Mouse (Mus musculus) bone marrow macrophage, adult 2 months (primary cell): ENCODE data around the gene Vars. TPM values are rescaled to one million over a fixed set of nuclear protein-coding genes. Genes with fewer than 3 reads are reported as not detected.
A peak's percentile ranks its signal among the peaks of the same experiment; 100 is the strongest.
"Not testable (repeated sequence)": the region's sequence is repeated elsewhere in the genome, so short reads cannot be mapped to it uniquely, and the experiment has no call there.

Experiments
- H3K27ac ChIP-seq: 2 replicates; pipeline ENCODE4 v1.5.1; 2012; ENCODE audit warnings: low read depth, low read length; ENCODE audit not compliant: insufficient read depth
- H3K4me1 ChIP-seq: 2 replicates; pipeline ENCODE4 v1.6.1; 2012; ENCODE audit warnings: low read length; ENCODE audit not compliant: control insufficient read depth, insufficient read depth
- H3K4me3 ChIP-seq: 2 replicates; pipeline ENCODE4 v1.5.1; 2012; ENCODE audit warnings: mild to moderate bottlenecking, low read length, moderate library complexity; ENCODE audit not compliant: insufficient read depth
- CTCF ChIP-seq: IDR thresholded peaks from 2 replicates; pipeline ENCODE4 v1.5.1; 2012; ENCODE audit warnings: low read depth, mild to moderate bottlenecking, low read length, moderate library complexity
- POLR2A ChIP-seq: IDR thresholded peaks from 2 replicates; pipeline ENCODE4 v1.6.1; 2012; ENCODE audit warnings: mild to moderate bottlenecking, low read depth, low read length, borderline replicate concordance
- polyA plus RNA-seq: library from polyadenylated mRNA; stranded (reverse); fragments of >200 nt; gene quantifications from 2 replicates; pipeline ENCODE4 v1.2.4, GENCODE M21; 2012; ENCODE audit not compliant: missing spikeins, insufficient read depth, insufficient read length

The Vars gene
- polyA plus RNA-seq, 1 experiment, result 35.2 TPM

DNA sequence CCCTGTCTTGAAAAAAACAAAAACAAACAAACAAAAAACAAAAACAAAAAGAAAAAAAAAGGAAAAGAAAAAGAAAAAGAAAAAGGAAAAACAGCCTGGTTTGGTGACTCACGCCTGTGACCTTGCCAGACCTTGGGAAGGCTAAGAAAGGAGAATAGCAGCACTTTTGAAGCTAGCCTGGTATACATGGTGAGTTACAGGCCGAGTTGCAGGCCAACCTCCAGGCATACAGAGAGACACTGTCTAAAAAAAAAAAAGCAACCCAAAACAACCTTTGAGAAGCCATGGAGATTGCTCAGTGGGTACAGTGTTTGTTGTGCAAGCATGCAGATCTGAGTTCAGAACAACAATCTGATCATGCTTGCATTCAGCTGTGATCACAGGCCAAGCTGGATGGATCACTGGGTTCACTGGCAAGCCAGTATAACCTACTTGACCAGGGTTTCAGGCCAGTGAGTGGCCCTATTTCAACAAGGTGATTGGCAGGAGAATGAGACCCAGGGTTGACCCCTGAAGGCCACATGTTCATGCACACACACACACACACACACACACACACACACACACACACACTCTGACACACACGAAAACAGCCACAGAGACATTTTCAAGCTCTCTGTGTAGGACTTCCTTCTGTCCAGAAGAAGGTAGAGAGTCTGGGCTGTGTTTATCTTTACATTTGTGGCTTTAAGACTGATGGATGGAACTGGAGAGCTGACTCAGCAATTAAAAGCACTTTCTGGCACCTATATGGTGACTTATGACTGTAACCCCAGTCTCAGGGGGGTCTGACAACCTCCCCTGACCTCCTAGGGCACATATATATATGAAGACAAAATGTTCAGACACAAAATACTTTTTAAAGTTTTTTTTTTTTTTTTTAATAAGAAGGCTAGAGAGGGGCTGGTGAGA, 24.9 kb upstream of the Vars start:
- no peak overlapping the region for H3K27ac ChIP-seq

DNA sequence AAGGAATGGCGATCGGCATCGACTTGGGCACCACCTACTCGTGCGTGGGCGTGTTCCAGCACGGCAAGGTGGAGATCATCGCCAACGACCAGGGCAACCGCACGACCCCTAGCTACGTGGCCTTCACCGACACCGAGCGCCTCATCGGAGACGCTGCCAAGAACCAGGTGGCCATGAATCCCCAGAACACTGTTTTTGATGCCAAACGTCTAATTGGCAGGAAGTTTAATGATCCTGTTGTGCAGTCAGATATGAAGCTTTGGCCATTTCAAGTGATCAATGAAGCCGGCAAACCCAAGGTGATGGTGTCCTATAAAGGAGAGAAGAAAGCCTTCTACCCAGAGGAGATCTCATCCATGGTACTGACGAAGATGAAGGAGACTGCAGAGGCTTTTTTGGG, 23.8 kb upstream of the Vars start:
- Histone ChIP-seq H3K4me3 (no peak overlapping the region), H3K4me1 (peaks cover 18% of the 10 kb centered on the region), H3K27ac (no peak overlapping the region)
- TF ChIP-seq CTCF, result no peak

More for the DNA sequence above, 24.9 kb upstream of the Vars start:
- TF ChIP-seq POLR2A (no peak), CTCF (no peak)
- peaks cover 18% of the 10 kb centered on the region for H3K4me1 ChIP-seq
- no peak overlapping the region for H3K4me3 ChIP-seq

DNA sequence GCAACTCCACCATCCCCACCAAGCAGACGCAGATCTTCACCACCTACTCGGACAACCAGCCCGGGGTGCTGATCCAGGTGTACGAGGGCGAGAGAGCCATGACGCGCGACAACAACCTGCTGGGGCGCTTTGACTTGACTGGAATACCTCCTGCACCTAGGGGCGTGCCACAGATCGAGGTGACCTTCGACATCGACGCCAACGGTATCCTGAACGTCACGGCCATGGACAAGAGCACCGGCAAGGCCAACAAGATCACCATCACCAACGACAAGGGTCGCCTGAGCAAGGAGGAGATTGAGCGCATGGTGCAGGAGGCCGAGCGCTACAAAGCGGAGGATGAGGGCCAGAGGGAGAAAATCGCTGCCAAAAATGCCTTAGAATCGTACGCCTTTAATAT, 22.5 kb upstream of the Vars start:
- Histone ChIP-seq H3K27ac (no peak overlapping the region), H3K4me3 (no peak overlapping the region)

DNA sequence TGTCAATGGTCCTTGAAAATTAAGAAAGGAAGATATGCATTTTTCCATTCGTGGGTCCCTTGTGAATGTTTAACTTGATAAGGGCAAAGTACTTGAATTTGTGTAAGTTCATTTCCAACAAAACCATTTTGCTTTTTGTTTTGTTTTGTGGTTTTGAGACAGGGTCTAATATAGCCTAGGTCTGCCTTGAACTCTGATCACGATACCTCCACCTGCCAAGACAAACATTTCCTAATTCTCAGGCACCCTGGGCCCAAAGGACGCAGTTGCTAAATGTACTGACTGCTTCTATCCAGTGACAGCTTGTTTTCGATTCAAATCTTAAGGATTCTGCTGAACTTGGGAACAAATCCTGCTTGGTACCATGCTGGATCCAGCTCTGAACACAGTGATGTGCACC, 21.2 kb upstream of the Vars start:
- H3K27ac ChIP-seq, result no peak overlapping the region
- TF ChIP-seq POLR2A (no peak), CTCF (no peak)
- H3K4me1 ChIP-seq, result peaks cover 10% of the 10 kb centered on the region
- H3K4me3 ChIP-seq, result no peak overlapping the region

More for the DNA sequence above, 22.5 kb upstream of the Vars start:
- TF ChIP-seq CTCF, result no peak
- TF ChIP-seq POLR2A, result no peak
- peaks cover 11% of the 10 kb centered on the region for H3K4me1 ChIP-seq

DNA sequence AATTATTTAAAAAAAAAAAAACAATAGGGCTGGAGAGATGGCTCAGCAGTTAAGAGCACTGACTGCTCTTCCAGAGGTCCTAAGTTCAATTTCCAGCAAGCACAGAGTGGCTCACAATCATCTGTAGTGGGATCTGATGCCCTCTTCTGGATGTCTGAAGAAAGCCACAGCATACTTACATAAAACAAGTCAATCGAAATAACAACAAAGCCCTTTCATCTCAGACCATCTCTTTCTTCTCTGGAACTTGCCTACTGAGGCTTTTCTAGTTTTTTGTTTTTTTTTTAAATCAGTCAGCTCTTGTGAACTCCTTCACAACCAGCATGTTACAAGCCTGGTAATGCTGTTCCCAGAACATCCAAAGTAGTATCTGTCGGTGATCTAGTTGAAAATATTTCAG, 20.1 kb upstream of the Vars start:
- peak overlapping the region; percentile 19; the same call in 1 of the 2 replicates for H3K27ac ChIP-seq
- peak overlapping the region; percentile 51 for H3K4me3 ChIP-seq
- H3K4me1 ChIP-seq, result peaks cover 17% of the 10 kb centered on the region
- TF ChIP-seq POLR2A (no peak), CTCF (no peak)

DNA sequence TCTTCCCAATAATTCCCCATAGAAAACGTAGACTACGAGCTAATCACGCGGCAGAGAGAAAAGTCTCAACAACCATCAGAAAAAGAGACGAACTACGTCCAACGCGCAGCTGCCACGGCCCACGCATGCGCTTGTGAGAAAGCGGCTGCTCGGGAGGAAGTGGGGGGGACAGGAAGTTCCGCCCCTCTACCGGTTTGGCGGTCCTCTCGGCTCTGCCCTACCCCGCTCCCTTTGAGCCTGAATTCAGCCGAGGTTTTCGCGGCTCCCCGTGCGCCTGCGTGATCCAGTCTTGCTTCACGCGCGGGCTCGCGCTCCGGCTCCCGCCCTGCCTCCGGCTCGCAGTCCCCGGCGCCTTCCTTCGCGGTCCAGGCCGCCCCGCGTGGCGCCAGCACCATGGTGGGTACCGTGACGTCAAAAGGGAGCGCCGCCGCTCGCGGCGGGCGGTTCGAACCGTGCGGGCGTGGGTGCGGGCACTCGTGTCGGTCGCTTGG, 19.1 kb upstream of the Vars start, which contains the start of gene Lsm2:
Gene Lsm2 (plus strand): TSS at position 173 of the 491 bp plus-strand sequence.
- H3K27ac ChIP-seq, result peak within 1 kb of the TSS; percentile 90
- peaks cover 15% of the 10 kb centered on the region for H3K4me1 ChIP-seq
- TF ChIP-seq CTCF (no peak), POLR2A (no peak; the same call in 1 of the 2 replicates)
- H3K4me3 ChIP-seq, result peak within 1 kb of the TSS; percentile 79

DNA sequence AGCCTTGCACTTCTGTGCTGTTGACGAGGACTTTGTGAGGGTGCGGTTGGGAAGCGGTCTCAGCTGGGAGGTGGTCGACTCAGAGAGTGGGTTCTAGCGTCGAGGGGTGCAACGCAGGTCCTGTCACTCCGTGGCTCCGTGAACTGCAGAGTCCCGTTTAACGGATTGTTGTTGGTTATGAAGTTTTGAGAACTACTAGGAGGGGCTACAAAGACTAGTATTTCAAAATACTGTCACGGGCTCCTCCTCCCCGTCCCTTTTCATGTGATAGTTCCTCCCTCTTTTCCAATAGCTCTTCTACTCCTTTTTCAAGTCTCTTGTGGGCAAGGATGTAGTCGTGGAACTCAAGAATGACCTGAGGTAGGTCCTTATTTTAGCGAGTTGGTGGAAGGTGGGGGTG, 18.5 kb upstream of the Vars start:
- TF ChIP-seq POLR2A, result no peak
- no peak for TF ChIP-seq CTCF
- Histone ChIP-seq H3K4me3 (peak overlapping the region; percentile 79), H3K27ac (peak overlapping the region; percentile 90), H3K4me1 (peaks cover 15% of the 10 kb centered on the region)

DNA sequence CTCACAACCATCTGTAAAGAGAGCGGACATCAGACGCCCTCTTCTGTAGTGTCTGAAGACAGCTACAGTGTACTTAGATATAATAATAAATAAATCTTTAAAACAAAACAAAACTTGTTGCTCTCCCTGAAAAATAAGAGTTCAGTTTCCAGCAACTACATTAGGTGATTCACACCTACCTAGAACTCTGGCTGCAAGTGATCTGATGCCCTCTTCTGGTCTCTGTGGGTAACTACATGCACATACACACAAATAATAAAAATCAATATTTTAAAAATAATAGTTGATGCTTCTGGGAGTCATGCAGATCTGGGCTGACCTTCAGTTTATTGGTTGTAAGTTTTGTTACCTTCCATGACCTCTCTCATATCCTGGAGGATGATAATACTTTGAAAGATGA, 16.6 kb upstream of the Vars start:
- Histone ChIP-seq H3K4me1 (peaks cover 15% of the 10 kb centered on the region), H3K4me3 (no peak overlapping the region), H3K27ac (no peak overlapping the region)
- TF ChIP-seq CTCF (no peak), POLR2A (no peak)

DNA sequence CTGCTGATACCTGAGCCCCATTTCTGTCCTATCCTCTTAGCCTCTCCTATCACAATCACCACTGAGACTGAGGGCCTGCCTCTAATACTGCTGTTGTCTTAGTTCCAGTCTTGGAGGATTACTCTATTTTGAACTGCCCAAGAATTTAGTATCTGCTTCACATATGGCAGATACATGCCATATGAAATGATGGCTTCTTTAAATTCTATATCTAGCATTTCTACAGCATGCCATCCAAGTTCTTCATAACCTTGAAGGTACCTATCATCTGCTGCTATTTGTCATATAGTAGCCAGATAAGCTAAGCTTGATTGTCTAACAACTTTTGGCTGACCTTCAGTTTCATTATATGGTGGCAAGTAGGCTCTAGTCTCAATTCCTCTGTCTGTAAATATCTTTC, 6.0 kb upstream of the Vars start:
- Histone ChIP-seq H3K4me1 (peaks cover 14% of the 10 kb centered on the region), H3K4me3 (no peak overlapping the region), H3K27ac (no peak overlapping the region)
- TF ChIP-seq CTCF, result no peak
- no peak for TF ChIP-seq POLR2A

DNA sequence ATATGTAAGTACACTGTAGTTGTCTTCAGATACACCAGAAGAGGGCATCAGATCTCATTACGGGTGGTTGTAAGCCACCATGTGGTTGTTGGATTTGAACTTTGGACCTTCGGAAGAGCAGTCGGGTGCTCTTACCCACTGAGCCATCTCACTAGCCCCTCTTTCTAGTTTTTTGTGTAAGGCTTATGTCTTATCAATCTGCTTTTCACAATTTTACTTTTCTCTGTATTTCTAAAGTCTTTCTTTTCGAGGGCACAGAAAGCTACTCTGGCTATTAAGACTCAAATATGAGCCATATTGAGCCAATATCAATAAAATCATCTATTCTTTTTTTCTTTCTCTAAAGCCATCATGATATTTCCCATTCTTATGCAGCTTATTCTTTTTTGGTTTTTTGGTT, 5.6 kb upstream of the Vars start:
- H3K27ac ChIP-seq, H3K4me3 ChIP-seq: not testable (repeated sequence)
- H3K4me1 ChIP-seq, result peaks cover 14% of the 10 kb centered on the region

DNA sequence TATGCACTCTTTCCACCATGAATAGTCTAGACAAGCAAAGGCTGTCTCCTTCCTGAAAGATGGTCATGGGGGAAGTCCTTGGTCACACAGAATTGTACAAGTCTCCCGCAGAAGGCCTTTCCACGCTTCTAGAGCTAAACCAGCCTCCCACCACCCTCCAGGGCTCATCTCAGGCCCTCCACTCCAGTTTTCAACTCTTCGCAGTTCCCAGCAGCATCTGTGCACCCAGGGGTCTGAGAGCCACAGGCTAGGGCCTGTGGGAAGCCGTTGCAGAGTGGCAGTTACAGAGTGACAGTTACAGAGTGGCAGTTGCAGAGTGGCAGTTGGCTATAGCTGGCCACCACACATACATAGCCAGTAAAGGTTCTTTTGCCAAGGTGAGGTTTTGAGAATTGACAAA, 4.9 kb upstream of the Vars start:
- H3K27ac ChIP-seq, H3K4me3 ChIP-seq: not testable (repeated sequence)
- H3K4me1 ChIP-seq, result peaks cover 14% of the 10 kb centered on the region
